Mouse (Mus musculus): ENCODE results near the gene Gucy1a1. TPM values are rescaled to one million over a fixed set of nuclear protein-coding genes. Genes with fewer than 3 reads are reported as not detected.

The Gucy1a1 gene
- polyA plus RNA-seq, 1 experiment: 2.0 TPM

- H3K27ac ChIP-seq (ENCODE audit: insufficient read depth, low read length): no peak overlapping the region
- no peaks in the 10 kb centered on the region for H3K4me1 ChIP-seq (ENCODE audit: control insufficient read depth, insufficient read depth, low read length)
- H3K4me3 ChIP-seq (ENCODE audit: insufficient read depth, low read length): no peak overlapping the region
- TF ChIP-seq POLR2A (IDR thresholded peaks at IDR 0.05; ENCODE audit: low read depth, low read length) (no peak), CTCF (IDR thresholded peaks at IDR 0.05; ENCODE audit: borderline replicate concordance, insufficient read depth, low read length) (no peak)
These were observed 41.4 kb downstream of the Gucy1a1 start for GRCm38 (mm10) chr3:82104229-82104628.

GRCm38 (mm10) chr3:82099127-82099526, 46.5 kb downstream of the Gucy1a1 start:
- no peak overlapping the region for H3K4me3 ChIP-seq (ENCODE audit: insufficient read depth, low read length)
- no peak for TF ChIP-seq POLR2A (IDR thresholded peaks at IDR 0.05; ENCODE audit: low read depth, low read length)
- no peak for TF ChIP-seq CTCF (IDR thresholded peaks at IDR 0.05; ENCODE audit: borderline replicate concordance, insufficient read depth, low read length)

DNA sequence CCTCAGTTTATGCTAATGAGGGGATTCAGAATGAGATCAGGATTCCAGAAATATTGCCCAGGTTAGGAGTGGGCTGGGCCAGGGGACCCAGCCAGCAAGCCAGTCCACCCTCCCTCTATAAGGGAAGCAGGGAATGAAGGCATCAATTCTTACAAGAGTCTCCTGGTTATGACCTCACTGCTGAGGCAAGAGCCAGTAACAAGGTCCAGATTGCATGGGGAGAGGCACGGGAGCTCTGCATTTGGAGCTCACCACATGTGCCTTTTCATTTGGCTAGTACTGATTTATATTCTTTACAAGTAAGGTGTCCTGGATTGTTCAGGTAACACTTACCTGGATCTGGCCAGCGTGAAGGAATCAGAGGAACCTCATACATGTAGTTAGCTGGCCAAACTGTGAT, 48.8 kb downstream of the Gucy1a1 start:
- Histone ChIP-seq H3K4me1 (ENCODE audit: control insufficient read depth, insufficient read depth, low read length) (no peaks in the 10 kb centered on the region), H3K4me3 (ENCODE audit: insufficient read depth, low read length) (no peak overlapping the region), H3K27ac (ENCODE audit: insufficient read depth, low read length) (no peak overlapping the region)
- TF ChIP-seq CTCF (IDR thresholded peaks at IDR 0.05; ENCODE audit: borderline replicate concordance, insufficient read depth, low read length) (no peak), POLR2A (IDR thresholded peaks at IDR 0.05; ENCODE audit: low read depth, low read length) (no peak)

More at GRCm38 (mm10) chr3:82099127-82099526, 46.5 kb downstream of the Gucy1a1 start:
- Histone ChIP-seq H3K4me1 (ENCODE audit: control insufficient read depth, insufficient read depth, low read length) (no peaks in the 10 kb centered on the region), H3K27ac (ENCODE audit: insufficient read depth, low read length) (no peak overlapping the region)

DNA sequence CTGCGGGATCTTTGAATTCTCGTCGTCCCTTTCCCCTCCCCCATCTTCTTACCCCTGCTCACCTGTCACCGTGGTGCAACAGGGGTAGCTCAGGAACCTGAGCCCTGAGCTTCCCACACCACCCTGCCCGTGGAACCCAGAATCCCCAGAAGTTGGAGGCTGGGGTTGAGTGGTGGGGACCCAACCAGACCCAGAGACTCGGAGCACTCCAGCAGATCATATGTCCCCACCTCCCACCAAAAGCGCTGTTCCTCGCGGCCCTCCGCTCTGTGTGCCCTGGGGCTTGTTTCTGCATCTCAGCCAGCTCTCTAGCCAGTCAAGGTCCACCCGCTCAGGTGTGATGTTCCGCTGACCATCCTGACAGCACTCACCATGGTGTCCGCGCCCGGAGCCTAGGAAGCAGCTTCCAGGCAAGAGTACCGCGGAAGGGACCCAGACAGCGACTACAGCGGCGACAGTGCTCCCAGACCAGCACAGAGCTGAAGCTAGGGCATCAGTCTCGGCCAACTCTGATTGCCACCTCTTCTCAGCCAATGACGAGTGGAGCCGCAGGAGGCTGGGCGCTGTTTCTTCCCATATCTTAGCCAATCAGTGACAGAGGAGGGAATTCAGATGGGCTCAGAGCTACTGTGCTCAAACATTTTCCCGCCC, 71.3 kb downstream of the Gucy1a1 start, which contains the start of gene Gucy1b1:
Gucy1b1 (minus strand) TSS at position 489 of the 651 bp plus-strand sequence.
- no peak within 1 kb of the TSS for H3K27ac ChIP-seq (ENCODE audit: insufficient read depth, low read length)
- peak within 1 kb of the TSS; percentile 52 for H3K4me3 ChIP-seq (ENCODE audit: insufficient read depth, low read length)
- TF ChIP-seq POLR2A (IDR thresholded peaks at IDR 0.05; ENCODE audit: low read depth, low read length) (no peak), CTCF (IDR thresholded peaks at IDR 0.05; ENCODE audit: borderline replicate concordance, insufficient read depth, low read length) (no peak)
- H3K4me1 ChIP-seq (ENCODE audit: control insufficient read depth, insufficient read depth, low read length): no peaks in the 10 kb centered on the region; the same call in 1 of the 2 replicates

- H3K27ac ChIP-seq (ENCODE audit: insufficient read depth, low read length): no peak overlapping the region
- TF ChIP-seq CTCF (IDR thresholded peaks at IDR 0.05; ENCODE audit: borderline replicate concordance, insufficient read depth, low read length) (no peak), POLR2A (IDR thresholded peaks at IDR 0.05; ENCODE audit: low read depth, low read length) (no peak)
- H3K4me3 ChIP-seq (ENCODE audit: insufficient read depth, low read length): peak overlapping the region; percentile 52
These were observed 71.8 kb downstream of the Gucy1a1 start for GRCm38 (mm10) chr3:82073741-82074181.

GRCm38 (mm10) chr3:82067830-82068229, 77.8 kb downstream of the Gucy1a1 start:
- TF ChIP-seq CTCF (IDR thresholded peaks at IDR 0.05; ENCODE audit: borderline replicate concordance, insufficient read depth, low read length): no peak
- no peak for TF ChIP-seq POLR2A (IDR thresholded peaks at IDR 0.05; ENCODE audit: low read depth, low read length)
- Histone ChIP-seq H3K4me1 (ENCODE audit: control insufficient read depth, insufficient read depth, low read length) (no peaks in the 10 kb centered on the region; the same call in 1 of the 2 replicates), H3K27ac (ENCODE audit: insufficient read depth, low read length) (no peak overlapping the region), H3K4me3 (ENCODE audit: insufficient read depth, low read length) (no peak overlapping the region)

More at GRCm38 (mm10) chr3:82073741-82074181, 71.8 kb downstream of the Gucy1a1 start:
- no peaks in the 10 kb centered on the region; the same call in 1 of the 2 replicates for H3K4me1 ChIP-seq (ENCODE audit: control insufficient read depth, insufficient read depth, low read length)

DNA sequence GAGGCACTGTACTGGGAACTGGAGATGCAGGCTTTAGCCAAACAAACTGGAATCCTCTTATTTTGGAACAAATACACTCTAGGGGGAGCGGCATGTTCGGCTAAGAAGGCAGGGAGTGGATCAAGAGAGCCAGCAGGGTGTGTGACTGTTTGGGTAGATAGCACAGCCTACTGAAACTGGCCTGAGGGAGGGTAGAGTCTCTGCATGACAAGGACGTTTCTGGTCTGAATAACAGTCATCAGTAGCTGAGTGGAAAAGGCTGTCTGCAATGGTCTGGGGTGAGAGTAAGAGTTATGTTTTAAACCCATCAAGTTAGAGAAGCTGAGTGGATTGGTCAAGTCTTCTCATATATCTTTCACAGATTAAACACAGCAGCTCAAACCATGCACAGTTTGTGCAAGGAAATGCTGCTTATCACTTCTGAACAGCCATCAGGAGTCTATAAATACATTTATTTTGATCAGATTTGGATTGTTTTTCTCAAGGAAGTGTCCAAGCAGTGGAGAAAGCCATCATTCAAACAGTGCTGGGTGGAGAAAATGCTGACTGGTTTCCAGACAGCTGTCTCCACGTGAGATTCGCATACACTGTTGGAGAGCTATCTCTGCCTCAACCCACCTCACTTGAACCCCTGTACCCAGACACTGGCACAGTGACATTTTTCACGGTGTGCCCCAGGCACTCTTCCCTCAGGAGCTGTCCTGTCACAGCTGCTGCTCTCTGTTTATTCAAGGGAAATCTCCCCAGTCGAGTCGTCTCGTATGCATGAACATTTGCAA, 84.0 kb downstream of the Gucy1a1 start:
- no peak overlapping the region for H3K4me3 ChIP-seq (ENCODE audit: insufficient read depth, low read length)
- H3K27ac ChIP-seq (ENCODE audit: insufficient read depth, low read length): no peak overlapping the region
- TF ChIP-seq CTCF (IDR thresholded peaks at IDR 0.05; ENCODE audit: borderline replicate concordance, insufficient read depth, low read length): no peak
- no peak for TF ChIP-seq POLR2A (IDR thresholded peaks at IDR 0.05; ENCODE audit: low read depth, low read length)
- no peaks in the 10 kb centered on the region for H3K4me1 ChIP-seq (ENCODE audit: control insufficient read depth, insufficient read depth, low read length)

- H3K27ac ChIP-seq (ENCODE audit: insufficient read depth, low read length): no peak overlapping the region
- no peak overlapping the region for H3K4me3 ChIP-seq (ENCODE audit: insufficient read depth, low read length)
- H3K4me1 ChIP-seq (ENCODE audit: control insufficient read depth, insufficient read depth, low read length): no peaks in the 10 kb centered on the region
- TF ChIP-seq CTCF (IDR thresholded peaks at IDR 0.05; ENCODE audit: borderline replicate concordance, insufficient read depth, low read length) (no peak), POLR2A (IDR thresholded peaks at IDR 0.05; ENCODE audit: low read depth, low read length) (no peak)
These were observed 88.4 kb downstream of the Gucy1a1 start for GRCm38 (mm10) chr3:82057201-82057600.

DNA sequence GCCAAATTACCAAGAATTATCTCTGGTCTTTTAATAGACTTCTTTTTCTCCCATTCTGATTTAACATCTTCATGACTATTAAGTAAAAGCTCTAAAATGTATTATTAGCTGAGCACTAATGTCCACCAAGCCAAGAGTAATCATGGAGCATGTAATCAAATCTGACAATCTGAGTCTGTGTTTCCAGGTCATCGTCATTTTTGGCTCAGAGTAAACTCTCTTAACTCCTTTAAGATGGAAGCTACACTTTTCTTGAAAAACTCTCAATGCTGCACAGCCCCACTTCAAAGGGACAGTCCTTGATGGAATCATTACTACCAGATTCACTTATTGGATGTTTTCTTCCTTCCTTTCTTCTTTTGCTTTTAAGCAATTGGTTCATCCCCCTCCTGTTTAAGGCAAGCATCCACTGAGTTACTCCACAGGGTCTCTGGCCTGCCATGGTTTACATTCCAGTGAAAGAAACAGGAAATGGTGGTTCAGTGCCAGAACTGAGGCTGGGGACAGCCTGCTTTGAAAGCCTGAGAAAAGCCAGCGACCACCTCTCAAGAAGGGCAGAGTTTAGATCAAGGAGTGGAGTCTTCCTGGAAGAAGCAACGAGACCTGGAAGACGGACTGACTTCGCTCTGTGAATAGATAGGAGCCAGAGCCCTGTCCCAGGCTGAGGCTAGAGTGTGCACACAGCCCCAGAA, 91.2 kb downstream of the Gucy1a1 start:
- no peak overlapping the region for H3K27ac ChIP-seq (ENCODE audit: insufficient read depth, low read length)
- H3K4me3 ChIP-seq (ENCODE audit: insufficient read depth, low read length): no peak overlapping the region
- no peak for TF ChIP-seq POLR2A (IDR thresholded peaks at IDR 0.05; ENCODE audit: low read depth, low read length)
- no peak for TF ChIP-seq CTCF (IDR thresholded peaks at IDR 0.05; ENCODE audit: borderline replicate concordance, insufficient read depth, low read length)
- no peaks in the 10 kb centered on the region for H3K4me1 ChIP-seq (ENCODE audit: control insufficient read depth, insufficient read depth, low read length)

All from embryonic fibroblast, embryonic 13.5 days (primary cell).